Mouse (Mus musculus) small intestine, adult 2 months (tissue): ENCODE measurements at regions not wholly inside any gene's neighbourhood (a gene's known extent, or its start where the extent isn't known, plus 50 kb on each side); places are given as distances from the start of the nearest gene placed in this dataset.

Experiments used
- CTCF ChIP-seq: fragments of 200-500 bp; IDR thresholded peaks from 2 replicates; pipeline ENCODE4 v1.5.1; 2012; ENCODE audit warnings: low read depth, mild to moderate bottlenecking, control low read depth, inconsistent platforms, low read length, moderate library complexity, mixed read lengths; ENCODE audit not compliant: insufficient replicate concordance, insufficient read length; ENCODE audit errors: extremely low read depth
- POLR2A ChIP-seq: fragments of 200-500 bp; IDR thresholded peaks from 2 replicates; pipeline ENCODE4 v1.6.1; 2012; ENCODE audit warnings: low read depth, mild to moderate bottlenecking, control low read depth, inconsistent platforms, low read length, moderate library complexity

- TF ChIP-seq CTCF (no peak), POLR2A (no peak)
Measured at GRCm38 (mm10) chr14:100488837-100489236, 204.4 kb upstream of the Klf12 start.
